Mouse (Mus musculus): ENCODE data around the gene BC024978.
A peak's percentile ranks its signal among the peaks of the same experiment; 100 is the strongest.
"Not testable (repeated sequence)": the region's sequence is repeated elsewhere in the genome, so short reads cannot be mapped to it uniquely, and the experiment has no call there.

The BC024978 gene

GRCm38 (mm10) chr7:27227276-27227675 is 31.7 kb downstream of the BC024978 start:
- DNase-seq, result no peak

- DNase-seq, result no peak
Observed at GRCm38 (mm10) chr7:27227676-27228075, 32.1 kb downstream of the BC024978 start.

GRCm38 (mm10) chr7:27228281-27228821 is 32.8 kb downstream of the BC024978 start, which contains the start of gene Itpkc:
Itpkc (minus strand) TSS chr7:27228661.
- DNase-seq, result peak; percentile 99

- no peak for DNase-seq
Observed at GRCm38 (mm10) chr7:27228865-27229264, 33.3 kb downstream of the BC024978 start.

- no peak for DNase-seq
Observed at GRCm38 (mm10) chr7:27230781-27231180, 35.2 kb downstream of the BC024978 start.

GRCm38 (mm10) chr7:27231693-27232331 is 36.2 kb downstream of the BC024978 start:
- peak; percentile 98 for DNase-seq

- peak; percentile 100 for DNase-seq
Observed at GRCm38 (mm10) chr7:27232781-27233281, 37.2 kb downstream of the BC024978 start, which contains the start of gene Coq8b. Coq8b (plus strand) TSS chr7:27233023.

- DNase-seq, result no peak
Observed at GRCm38 (mm10) chr7:27233300-27233699, 37.7 kb downstream of the BC024978 start.

- DNase-seq, result no peak
Observed at GRCm38 (mm10) chr7:27235726-27236125, 40.1 kb downstream of the BC024978 start.

- no peak for DNase-seq
Observed at GRCm38 (mm10) chr7:27237527-27237926, 41.9 kb downstream of the BC024978 start.

GRCm38 (mm10) chr7:27238568-27238967 is 43.0 kb downstream of the BC024978 start:
- DNase-seq, result no peak

- no peak for DNase-seq
Observed at GRCm38 (mm10) chr7:27243211-27243610, 47.6 kb downstream of the BC024978 start.

GRCm38 (mm10) chr7:27244088-27244487 is 48.5 kb downstream of the BC024978 start:
- not testable (repeated sequence) for DNase-seq

GRCm38 (mm10) chr7:27249146-27249545 is 53.6 kb downstream of the BC024978 start:
- DNase-seq, result no peak

- DNase-seq, result no peak
Observed at GRCm38 (mm10) chr7:27249928-27250327, 54.3 kb downstream of the BC024978 start.

- no peak for DNase-seq
Observed at GRCm38 (mm10) chr7:27251946-27252345, 56.4 kb downstream of the BC024978 start.

GRCm38 (mm10) chr7:27255721-27256120 is 60.1 kb downstream of the BC024978 start:
- DNase-seq, result peak; percentile 92

- peak; percentile 95 for DNase-seq
Observed at GRCm38 (mm10) chr7:27257046-27257851, 61.7 kb downstream of the BC024978 start.

GRCm38 (mm10) chr7:27257852-27258204 is 62.2 kb downstream of the BC024978 start:
- no peak for DNase-seq

GRCm38 (mm10) chr7:27258205-27258899 is 62.8 kb downstream of the BC024978 start, which contains the start of gene Numbl:
Numbl (plus strand) TSS chr7:27258433.
- DNase-seq, result peak; percentile 99

GRCm38 (mm10) chr7:27259271-27259721 is 63.7 kb downstream of the BC024978 start:
- DNase-seq, result peak; percentile 96

- DNase-seq, result no peak
Observed at GRCm38 (mm10) chr7:27259771-27260170, 64.2 kb downstream of the BC024978 start.

Data from heart, adult 11 months (tissue).